Mouse (Mus musculus): ENCODE data around the gene Zfp1.

The Zfp1 gene

DNA sequence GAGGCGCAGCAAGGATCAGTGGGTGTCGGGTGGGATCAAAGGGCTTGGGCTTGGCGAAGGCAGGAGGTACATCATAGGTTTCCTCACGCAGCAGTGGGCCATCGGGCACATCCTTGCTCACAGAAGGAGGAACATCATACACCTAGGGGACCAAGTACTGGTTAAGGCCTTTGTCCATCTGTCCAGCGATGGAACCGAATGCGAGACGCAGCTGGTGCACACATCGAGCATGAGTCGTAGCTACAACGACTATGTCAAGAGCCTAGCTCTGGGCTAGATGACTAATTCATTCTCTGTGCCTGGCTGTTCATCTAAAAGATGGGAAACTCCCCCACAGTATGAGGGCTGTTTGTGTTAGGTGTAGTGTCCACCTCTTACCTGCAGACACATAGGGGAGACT, 71.1 kb downstream of the Zfp1 start:
- no peak for DNase-seq

DNA sequence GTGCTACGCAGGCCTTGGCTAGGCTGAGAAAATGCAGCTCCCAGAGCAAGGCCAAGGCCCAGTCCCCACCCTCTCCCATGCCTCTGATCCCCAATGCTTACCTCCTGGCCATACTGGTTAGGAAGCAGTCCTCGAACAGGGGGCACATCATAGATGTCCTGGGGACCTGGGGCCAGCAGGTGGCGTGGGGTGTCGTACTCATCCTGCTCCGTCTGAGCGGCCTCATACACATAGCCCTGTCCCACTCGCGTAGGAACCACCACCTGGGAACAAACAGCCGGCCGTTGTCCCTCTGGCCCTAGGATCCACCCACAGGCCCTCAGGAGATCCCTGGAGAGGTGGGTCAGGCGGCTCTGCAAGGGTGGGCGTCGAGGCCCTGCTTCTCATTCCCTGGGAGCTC, 72.3 kb downstream of the Zfp1 start:
- DNase-seq = no peak

DNA sequence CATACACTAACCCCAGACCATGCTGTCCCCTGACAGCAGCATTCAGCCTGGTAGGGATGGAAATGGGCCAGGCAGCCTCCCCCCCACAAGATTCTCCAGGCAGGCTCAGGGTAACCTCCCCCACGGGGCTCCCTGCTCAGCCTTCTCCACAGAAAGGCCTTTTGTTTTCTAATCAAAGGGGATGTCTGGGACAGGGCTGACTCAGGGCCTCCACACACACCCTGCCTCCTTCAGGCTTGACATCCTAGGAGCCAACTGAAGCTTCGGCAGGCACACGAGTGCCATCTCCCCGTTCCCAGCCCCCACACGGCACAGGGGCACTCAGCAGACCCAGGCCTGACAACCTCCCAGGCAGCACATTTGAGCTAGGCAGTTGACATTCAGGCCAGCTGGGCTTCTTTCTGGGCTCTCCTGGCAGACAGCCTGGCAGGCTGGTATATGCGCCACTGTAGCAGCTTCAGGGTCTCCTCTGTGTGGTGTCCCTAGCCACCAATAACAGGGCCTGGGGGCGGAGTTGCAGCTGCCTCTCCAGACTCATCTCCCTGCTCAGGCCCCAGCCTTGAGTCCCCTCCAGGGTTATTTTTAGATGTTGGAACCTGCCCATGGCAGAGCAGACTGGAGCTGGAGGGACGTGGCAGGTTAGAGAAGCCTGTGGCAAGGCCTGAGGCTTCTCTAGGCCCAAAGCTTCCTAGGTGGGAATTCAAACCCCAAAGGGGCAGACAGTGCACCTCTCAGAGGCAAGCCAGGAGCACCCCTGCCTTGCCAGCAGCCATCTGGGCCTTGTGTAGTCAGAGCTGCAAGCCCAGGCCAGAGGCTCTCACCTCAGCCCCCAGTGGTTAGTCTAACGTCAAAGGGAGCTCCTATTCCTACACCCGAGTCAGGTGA, 73.6 kb downstream of the Zfp1 start:
- no peak for DNase-seq

DNA sequence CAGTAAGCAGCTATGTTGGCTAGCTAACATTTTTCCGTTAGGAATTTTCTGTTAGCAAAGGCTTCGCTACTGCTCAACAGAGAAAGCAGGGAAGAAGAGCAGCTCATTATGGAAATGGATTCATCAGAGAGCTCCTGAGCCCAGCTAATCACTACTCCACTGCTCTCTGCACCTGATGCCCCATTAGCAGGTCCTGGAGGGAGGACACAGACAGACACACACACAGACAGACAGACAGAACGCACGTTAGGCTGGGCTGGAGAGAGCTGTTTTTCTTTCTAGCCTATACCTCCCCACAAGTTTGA, 74.2 kb downstream of the Zfp1 start:
- DNase-seq = no peak

DNA sequence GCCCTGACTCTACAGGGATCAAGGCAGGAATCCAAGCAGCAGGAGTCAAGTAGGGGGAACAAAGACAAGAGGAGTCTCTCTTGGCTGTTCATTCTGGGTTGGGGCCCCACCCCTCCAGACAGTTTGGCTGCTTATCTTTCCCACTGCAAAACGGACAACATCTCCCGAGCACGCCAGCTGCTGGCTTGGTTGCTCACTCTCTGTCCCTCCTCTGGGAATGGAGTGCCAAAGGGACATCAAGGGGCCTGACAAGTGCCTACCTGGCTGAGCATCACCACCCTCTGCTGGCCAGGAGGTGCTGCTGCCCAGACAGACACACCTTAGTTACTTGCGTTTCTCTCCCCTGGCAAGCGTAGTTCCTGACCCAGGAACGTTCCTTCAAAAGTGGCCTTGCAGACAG, 74.7 kb downstream of the Zfp1 start:
- no peak for DNase-seq

DNA sequence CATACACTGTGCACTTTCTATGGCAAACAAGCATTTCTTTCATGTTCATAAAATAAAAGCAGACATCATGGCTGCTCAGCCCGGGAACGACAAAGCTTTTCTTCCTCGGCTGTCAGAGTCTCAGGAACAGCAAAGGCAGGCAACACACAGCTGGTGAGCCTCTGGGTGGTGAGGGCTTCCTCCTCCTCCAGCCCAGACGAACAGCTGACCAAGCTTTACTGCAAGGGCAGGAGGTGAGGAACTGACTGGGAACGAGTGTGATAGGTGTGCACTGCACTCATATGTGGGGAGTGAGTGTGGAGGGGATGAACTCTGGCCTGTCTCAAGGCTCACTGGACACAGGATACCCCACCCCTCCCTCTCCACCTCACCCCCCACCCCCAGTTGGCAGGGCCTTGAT, 75.7 kb downstream of the Zfp1 start:
- DNase-seq = no peak

DNA sequence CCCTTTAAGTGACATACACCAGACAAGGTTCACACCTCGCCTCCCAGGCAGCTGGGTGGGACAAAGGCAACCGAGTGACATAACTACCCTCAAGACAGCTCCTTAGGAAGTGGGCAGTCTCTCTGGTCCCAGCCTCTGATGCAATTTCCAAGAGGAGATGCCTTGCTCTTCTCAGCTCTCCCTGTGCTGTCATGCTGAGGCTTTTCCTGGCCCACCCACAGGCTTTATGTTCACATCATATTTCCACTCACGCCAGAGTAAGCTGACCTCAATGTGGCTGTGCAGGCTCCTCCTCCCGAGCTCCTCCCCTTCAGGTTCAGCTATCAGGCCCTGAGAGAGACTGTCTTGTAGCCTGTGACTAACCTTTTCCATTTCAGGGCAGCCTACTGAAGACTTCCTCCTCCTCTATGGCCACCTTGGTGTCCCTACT, 76.9 kb downstream of the Zfp1 start:
- no peak for DNase-seq
